Mouse (Mus musculus) frontal cortex, postnatal 10 days (tissue): ENCODE measurements around the gene Rangrf.
"Not testable (repeated sequence)": the region's sequence is repeated elsewhere in the genome, so short reads cannot be mapped to it uniquely, and the experiment has no call there.

Experiments
- DNase-seq, 2 experiments: peaks; one replicate each; pipeline ENCODE4 v3.0.0; 2022; ENCODE audit warnings: low spot score in 2 of 2, mixed read lengths in 1 of 2

The Rangrf gene

DNA sequence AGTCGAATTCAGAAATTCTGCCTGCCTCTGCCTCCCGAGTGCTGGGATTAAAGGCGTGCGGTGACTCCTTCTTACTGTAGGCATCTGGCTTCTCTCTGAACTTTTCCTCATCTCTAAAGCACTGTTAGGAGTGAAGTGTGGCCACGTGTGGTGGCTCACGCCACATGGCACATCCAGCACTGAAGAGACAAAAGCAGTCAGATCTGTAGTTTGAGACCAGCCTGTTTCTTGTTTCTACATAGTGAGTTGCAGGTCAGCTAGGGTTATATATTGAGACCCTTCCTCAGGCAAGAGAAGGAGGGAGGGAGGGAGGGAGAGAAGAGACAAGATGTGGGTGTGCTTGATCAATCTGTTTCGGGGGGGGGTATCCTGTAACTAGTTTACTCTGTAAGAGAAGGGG lies at the start of gene Rangrf:
Gene Rangrf (minus strand): TSS at position 101 of the 400 bp plus-strand sequence.
- no peak for DNase-seq

DNA sequence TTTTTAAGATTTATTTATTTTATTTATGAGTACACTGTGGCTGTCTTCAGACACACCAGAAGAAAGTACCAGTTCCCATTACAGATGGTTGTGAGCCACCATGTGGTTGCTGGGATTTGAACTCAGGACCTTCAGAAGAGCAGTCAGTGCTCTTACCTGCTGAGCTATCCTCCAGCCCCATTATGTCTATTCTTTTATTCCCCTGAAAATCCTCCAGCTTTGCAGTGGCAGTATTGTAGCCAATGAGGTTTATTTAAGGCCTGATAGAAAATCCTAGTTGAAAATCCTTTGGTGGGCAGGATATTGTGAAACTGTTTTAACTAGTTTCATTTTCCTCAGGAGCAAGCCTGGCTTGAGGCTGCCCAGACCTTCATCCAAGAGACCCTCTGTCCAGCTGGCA lies 45.7 kb upstream of the Rangrf start:
- DNase-seq = no peak

DNA sequence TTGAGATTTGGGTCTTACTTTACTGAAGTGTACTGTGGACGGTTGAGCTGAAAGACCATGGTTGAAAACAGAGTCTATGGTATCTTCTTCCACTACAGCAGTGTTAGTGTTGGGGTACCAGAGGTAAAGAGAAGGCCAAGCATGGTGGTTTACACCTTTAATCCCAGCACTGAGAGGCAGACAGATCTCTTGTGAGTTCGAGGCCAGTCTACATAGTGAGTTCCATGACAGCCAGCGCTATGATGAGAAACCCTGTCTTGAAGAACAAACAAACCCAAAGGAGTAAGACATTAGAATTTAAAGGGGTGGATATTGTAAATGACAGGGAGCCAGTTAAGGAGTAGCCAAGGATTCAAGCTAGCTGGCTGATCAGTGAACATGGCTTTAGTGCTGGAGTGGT lies 41.8 kb upstream of the Rangrf start:
- no peak for DNase-seq

DNA sequence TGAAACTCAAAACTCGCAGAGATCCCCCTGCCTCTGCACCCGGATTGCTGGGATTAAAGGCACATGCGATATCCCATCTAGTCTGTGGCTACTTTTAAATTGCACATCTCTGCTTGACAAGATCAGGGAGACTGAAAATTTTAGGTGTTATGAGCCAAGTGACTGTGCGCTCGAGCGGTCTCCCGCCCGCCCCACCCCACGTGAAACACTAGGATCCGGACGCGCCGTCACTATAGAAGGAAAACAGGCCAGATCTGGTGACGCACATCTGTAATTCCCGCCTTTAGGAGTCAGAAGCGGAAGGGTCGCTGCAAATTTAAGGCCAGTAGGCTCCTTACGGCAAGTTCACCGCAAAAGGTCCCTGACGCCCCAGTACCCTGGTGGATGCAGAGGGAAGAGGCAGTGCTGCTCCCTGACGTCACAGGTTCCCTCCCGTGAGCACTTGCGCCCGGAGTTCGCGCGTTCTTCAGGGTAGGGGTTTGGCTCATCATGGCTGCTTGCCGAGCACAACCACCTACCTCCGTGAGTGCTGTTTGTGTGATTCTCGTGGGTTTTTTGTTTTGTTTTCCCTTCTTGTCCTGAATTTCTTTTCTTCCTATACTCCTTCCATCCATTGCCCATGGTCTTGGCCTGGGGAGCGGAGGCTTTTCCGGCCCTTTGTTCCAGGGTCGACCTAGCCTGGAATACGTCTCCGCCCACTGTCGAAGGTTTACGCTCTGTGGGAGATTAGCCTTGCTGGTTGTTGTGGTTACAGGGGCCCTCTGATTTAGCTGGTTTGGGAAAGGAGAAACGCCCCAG lies 40.9 kb upstream of the Rangrf start, which contains the start of gene Ctc1:
Gene Ctc1 (plus strand): TSS at position 268 of the 798 bp plus-strand sequence.
- peak; percentile 81 to 88 for DNase-seq

GRCm38 (mm10) chr11:69012071-69012601 lies 37.2 kb upstream of the Rangrf start:
- peak; percentile 77 to 80 for DNase-seq

- DNase-seq = not testable (repeated sequence)
Observed at GRCm38 (mm10) chr11:69011445-69011844, 36.5 kb upstream of the Rangrf start.

GRCm38 (mm10) chr11:69010400-69011323 lies 35.7 kb upstream of the Rangrf start:
- DNase-seq = no peak

- no peak for DNase-seq
Observed at GRCm38 (mm10) chr11:69009508-69009907, 34.5 kb upstream of the Rangrf start.

DNA sequence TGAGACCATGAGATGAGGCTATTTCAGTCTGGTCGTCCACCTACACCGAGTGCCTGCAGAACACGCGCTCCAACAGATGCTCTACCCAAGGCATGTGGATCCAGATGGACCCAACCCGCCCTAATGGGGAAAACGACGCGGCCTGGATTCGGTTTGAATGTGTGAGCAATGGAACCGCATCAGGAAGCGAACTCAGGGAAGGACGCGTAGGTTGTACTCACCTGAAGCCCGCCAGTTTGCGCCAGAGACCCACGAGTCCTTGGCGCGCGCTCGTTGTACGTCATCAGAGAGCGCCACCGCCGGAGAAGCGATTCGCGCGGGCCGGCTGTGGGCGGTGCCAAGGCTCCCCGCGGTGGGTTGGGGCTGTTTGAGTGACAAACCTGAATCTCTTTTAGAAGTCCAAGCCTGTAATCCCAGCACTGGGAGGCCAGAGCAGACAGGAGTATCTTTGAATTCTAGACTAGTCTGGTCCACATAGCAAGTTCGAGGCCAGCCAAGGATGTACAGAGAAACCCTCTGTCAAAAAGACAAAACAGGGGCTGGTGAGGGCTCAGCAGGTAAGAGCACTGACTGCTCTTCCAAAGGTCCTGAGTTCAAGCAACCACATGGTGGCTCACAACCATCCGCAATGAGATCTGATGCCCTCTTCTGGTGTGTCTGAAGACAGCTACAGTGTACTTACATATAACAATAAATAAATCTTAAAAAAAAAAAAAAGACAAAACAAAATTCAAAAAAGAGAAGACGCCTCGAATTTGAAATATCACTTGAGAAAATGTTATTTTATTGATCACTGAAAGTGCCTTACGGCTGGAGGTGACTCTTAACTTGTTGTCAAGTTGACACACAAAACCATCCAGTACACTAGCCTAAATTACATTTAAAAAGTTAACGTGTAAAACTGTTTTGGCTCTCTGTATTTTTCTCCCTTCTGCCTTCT lies 33.5 kb upstream of the Rangrf start, which contains the start of gene Pfas:
Gene Pfas (minus strand): TSS at position 279 of the 940 bp plus-strand sequence.
- peak; percentile 87 to 93 for DNase-seq

- not testable (repeated sequence) for DNase-seq
Observed at GRCm38 (mm10) chr11:69006575-69006974, 31.6 kb upstream of the Rangrf start.

DNA sequence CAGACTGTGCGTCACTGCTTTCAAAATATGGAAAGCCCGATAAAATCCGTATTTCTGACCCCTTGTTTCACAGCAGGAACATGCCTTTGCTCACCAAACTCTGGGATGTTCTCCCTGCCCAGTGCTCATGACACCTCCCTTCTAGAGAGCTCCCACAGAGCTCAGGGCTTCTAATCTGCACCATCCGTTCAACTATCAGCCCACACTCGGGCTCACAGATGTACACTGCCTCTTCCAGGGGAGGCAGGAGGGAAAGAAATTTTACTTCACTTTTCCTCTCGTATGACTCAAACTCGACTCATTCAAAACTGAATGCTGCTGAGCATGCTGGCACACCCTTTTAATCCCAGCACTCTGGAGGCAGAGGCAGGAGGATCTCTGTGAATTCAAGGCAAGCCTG lies 30.2 kb upstream of the Rangrf start:
- no peak for DNase-seq

- DNase-seq = no peak
Observed at GRCm38 (mm10) chr11:69003592-69003991, 28.6 kb upstream of the Rangrf start.

GRCm38 (mm10) chr11:69002782-69003181 lies 27.8 kb upstream of the Rangrf start:
- DNase-seq = not testable (repeated sequence)

GRCm38 (mm10) chr11:68997080-68997479 lies 22.1 kb upstream of the Rangrf start:
- no peak for DNase-seq

- DNase-seq = no peak
Observed at GRCm38 (mm10) chr11:68994377-68994776, 19.4 kb upstream of the Rangrf start.

DNA sequence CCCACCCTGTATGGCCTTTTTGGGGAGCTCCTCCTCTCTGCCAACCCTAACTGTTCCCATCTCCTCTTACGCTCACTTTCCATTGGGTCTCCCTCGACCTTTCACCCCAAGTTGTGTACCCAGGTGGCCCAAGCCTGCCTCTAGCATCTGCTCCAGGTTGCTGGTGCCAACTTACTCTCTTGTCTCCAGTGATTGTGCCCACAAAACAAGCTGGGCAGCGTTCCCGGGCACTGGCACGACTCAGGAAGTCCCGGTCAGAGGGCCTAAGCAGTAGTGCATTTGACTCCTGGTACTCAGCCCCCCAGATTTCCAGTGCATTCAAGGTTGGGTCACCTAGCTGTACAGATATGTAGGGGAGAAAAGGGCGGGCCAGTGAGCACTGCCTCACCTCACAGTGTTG lies 18.1 kb upstream of the Rangrf start:
- DNase-seq = no peak

DNA sequence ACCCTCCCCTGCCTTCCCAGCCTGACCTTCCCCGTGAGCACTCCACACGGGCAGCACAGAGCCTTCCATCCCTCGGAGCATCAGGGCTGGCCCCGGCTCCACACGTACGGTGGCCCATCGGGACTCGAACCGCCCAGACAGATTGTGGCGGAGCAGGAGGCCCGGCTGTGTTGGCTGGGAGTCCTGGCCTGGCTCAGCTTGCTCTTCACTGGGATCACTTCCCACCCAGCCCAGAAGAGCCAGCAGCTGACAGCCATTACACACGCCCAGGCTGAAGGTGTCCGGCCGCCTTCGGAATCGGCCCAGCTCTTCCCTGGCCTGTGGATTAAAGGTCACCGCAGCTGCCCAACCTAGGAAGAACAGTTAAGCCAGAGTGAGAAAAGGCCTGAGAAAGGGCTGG lies 13.4 kb upstream of the Rangrf start:
- no peak for DNase-seq

- no peak for DNase-seq
Observed at GRCm38 (mm10) chr11:68987365-68987882, 12.4 kb upstream of the Rangrf start.

GRCm38 (mm10) chr11:68982639-68983369 lies 7.8 kb upstream of the Rangrf start:
- DNase-seq = peak in 1 of 2 experiments; percentile 65

- DNase-seq = no peak
Observed at GRCm38 (mm10) chr11:68980919-68981318, 5.9 kb upstream of the Rangrf start.
